8 mouse cellular contexts compared by ENCODE assay signal in the genomic region with DNA sequence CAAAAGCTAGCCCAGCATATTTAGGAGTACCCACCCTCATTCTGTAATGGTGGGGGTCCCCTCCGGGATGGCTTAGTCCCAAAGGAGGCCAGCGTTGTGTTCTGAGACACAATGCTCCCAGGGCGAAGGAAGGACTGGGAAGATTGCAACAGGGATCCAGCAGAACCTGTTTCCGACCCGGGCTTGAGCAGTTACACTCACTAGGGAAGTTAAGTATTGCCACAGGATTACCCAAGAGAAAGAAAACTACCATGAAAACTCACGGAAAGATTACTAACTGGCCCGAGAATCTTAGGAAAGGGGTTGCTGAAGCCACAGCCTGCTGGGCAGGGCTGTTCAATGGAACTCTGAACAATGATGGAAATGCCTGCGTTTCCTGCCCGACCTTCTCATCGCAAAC. TPM values are rescaled to one million over a fixed set of nuclear protein-coding genes. Genes with fewer than 3 reads are reported as not detected.
DNase-seq lines count a peak whose midpoint lies in the region; ATAC-seq and TF ChIP-seq lines count a peak whose summit lies in the region.

No protein-coding gene starts in this region.

- peaks cover 56% of the 10 kb centered on the region for H3K79me2 ChIP-seq in liver, adult 2 months (ENCODE audit: control insufficient read depth, insufficient read depth, low read length)

- 0 out of 2 replicates have a peak overlapping the region, but pooled peaks have one; percentile 14 for H3K9ac ChIP-seq in liver, adult 2 months (ENCODE audit: low read depth, low read length)
- peak overlapping the region; percentile 14; the same call in 1 of the 2 replicates for H3K9ac ChIP-seq in forebrain, postnatal 0 days
- no peak overlapping the region for H3K9ac ChIP-seq in liver, embryonic 14.5 days (replicated peaks)

- peaks cover 44% of the 10 kb centered on the region for H3K4me1 ChIP-seq in liver, adult 2 months (ENCODE audit: control insufficient read depth, insufficient read depth, low read length)
- peaks cover 28% of the 10 kb centered on the region for H3K4me1 ChIP-seq in forebrain, postnatal 0 days (ENCODE audit: insufficient read depth)
- H3K4me1 ChIP-seq in liver, embryonic 14.5 days (replicated peaks; ENCODE audit: control insufficient read depth in 2 of 2, insufficient read depth in 2 of 2, low read length in 1 of 2) = peaks cover 2 to 25% of the 10 kb centered on the region in 2 experiments; a peak in 3 of 4 replicates
- H3K4me1 ChIP-seq in small intestine, adult 2 months (ENCODE audit: control insufficient read depth, insufficient read depth, insufficient read length, low read length) = peaks cover 35% of the 10 kb centered on the region

- TF ChIP-seq CTCF in liver, adult 2 months (IDR thresholded peaks at IDR 0.05; ENCODE audit: low read depth, low read length) = no peak
- TF ChIP-seq CTCF in forebrain, postnatal 0 days (IDR thresholded peaks at IDR 0.05; ENCODE audit: low read depth) = no peak
- TF ChIP-seq CTCF in liver, embryonic 14.5 days (IDR thresholded peaks at IDR 0.05; ENCODE audit: low read depth) = no peak
- no peak for TF ChIP-seq CTCF in small intestine, adult 2 months (IDR thresholded peaks at IDR 0.05; ENCODE audit: extremely low read depth, insufficient read length, insufficient replicate concordance, low read depth, low read length)

- peak; percentile 44 for DNase-seq in liver, adult 2 months (ENCODE audit: extremely low read depth, low read depth, low spot score)
- DNase-seq in liver = no peak
- no peak for DNase-seq in forebrain, postnatal 0 days
- no peak for DNase-seq in liver, embryonic 14.5 days (ENCODE audit: low read depth in 3 of 3, low spot score in 3 of 3)
- no peak for DNase-seq in layer of hippocampus, adult 9-11 months
- no peak for DNase-seq in urinary bladder, adult 18-20 months (ENCODE audit: low spot score in 2 of 2)
- DNase-seq in right cerebral cortex, adult 2 months (ENCODE audit: low spot score in 2 of 2) = no peak

- H3K36me3 ChIP-seq in liver, adult 2 months (ENCODE audit: control insufficient read depth, insufficient read depth, low read length) = no peaks in the 10 kb centered on the region
- H3K36me3 ChIP-seq in forebrain, postnatal 0 days (ENCODE audit: insufficient read depth) = no peaks in the 10 kb centered on the region
- H3K36me3 ChIP-seq in liver, embryonic 14.5 days (replicated peaks; ENCODE audit: control insufficient read depth, insufficient read depth, low read depth) = no peaks in the 10 kb centered on the region; the same call in 1 of the 2 replicates
- H3K36me3 ChIP-seq in small intestine, adult 2 months (ENCODE audit: control insufficient read depth, insufficient read depth, low read length) = 0 out of 2 replicates have a peak, but pooled peaks cover 3% of the 10 kb centered on the region

- peak overlapping the region; percentile 12; the same call in 1 of the 2 replicates for H3K4me3 ChIP-seq in liver, adult 2 months (ENCODE audit: insufficient read depth, low read depth, low read length)
- H3K4me3 ChIP-seq in forebrain, postnatal 0 days (ENCODE audit: low read depth, low read length) = peak overlapping the region; percentile 84
- no peak overlapping the region; a peak in 1 of 4 replicates for H3K4me3 ChIP-seq in liver, embryonic 14.5 days (ENCODE audit: insufficient read depth in 1 of 2, low read depth in 2 of 2, low read length in 2 of 2)
- H3K4me3 ChIP-seq in small intestine, adult 2 months (ENCODE audit: low read depth, low read length) = peak overlapping the region; percentile 4; the same call in 1 of the 2 replicates

- ATAC-seq in forebrain, postnatal 0 days = no peak
- ATAC-seq in liver, embryonic 14.5 days (ENCODE audit: insufficient read depth) = no peak

- H3K9me3 ChIP-seq in forebrain, postnatal 0 days (ENCODE audit: low read length) = no peaks in the 10 kb centered on the region
- no peaks in the 10 kb centered on the region for H3K9me3 ChIP-seq in liver, embryonic 14.5 days (ENCODE audit: control insufficient read depth, low read length)

- no peak for TF ChIP-seq EP300 in liver, embryonic 14.5 days (IDR thresholded peaks at IDR 0.05; ENCODE audit: low read depth)

- H3K4me2 ChIP-seq in forebrain, postnatal 0 days (ENCODE audit: low read depth) = peak overlapping the region; percentile 75
- H3K4me2 ChIP-seq in liver, embryonic 14.5 days (ENCODE audit: low read depth) = peak overlapping the region; percentile 90

- TF ChIP-seq POLR2A in liver, adult 2 months (IDR thresholded peaks at IDR 0.05; ENCODE audit: extremely low read depth, insufficient read depth, low read length) = no peak
- no peak for TF ChIP-seq POLR2A in small intestine, adult 2 months (IDR thresholded peaks at IDR 0.05; ENCODE audit: low read depth, low read length)

- no peaks in the 10 kb centered on the region for H3K27me3 ChIP-seq in liver, adult 2 months (ENCODE audit: control insufficient read depth, insufficient read depth, low read length)
- no peaks in the 10 kb centered on the region for H3K27me3 ChIP-seq in forebrain, postnatal 0 days (ENCODE audit: insufficient read depth, low read length)
- H3K27me3 ChIP-seq in liver, embryonic 14.5 days (ENCODE audit: control insufficient read depth, insufficient read depth, low read length) = no peaks in the 10 kb centered on the region
- no peaks in the 10 kb centered on the region for H3K27me3 ChIP-seq in small intestine, adult 2 months (ENCODE audit: control insufficient read depth, insufficient read depth, low read length)

- H3K27ac ChIP-seq in liver, adult 2 months (replicated peaks; ENCODE audit: insufficient read depth, low read depth, low read length) = peak overlapping the region; percentile 5
- no peak overlapping the region for H3K27ac ChIP-seq in forebrain, postnatal 0 days (ENCODE audit: low read depth, low read length)
- no peak overlapping the region for H3K27ac ChIP-seq in liver, embryonic 14.5 days
- H3K27ac ChIP-seq in small intestine, adult 2 months (ENCODE audit: insufficient read depth, low read depth, low read length) = no peak overlapping the region

- 15% methylated on average over 10 of the region's 10 CpGs for WGBS in liver, adult 2 months
- WGBS in forebrain, postnatal 0 days = 41% methylated on average over 10 of the region's 10 CpGs
- WGBS in liver, embryonic 14.5 days (ENCODE audit: insufficient replicate concordance) = 45% methylated on average over 10 of the region's 10 CpGs
- WGBS in small intestine, adult 2 months = 64% methylated on average over 10 of the region's 10 CpGs

RNA-seq across cellular contexts. Expression of a gene that starts 4.5 kb away (rescaled TPM):
- total RNA-seq in liver, adult 2 months (2014; rRNA removed) = 15.4 and 18.1 TPM in 2 replicates
- polyA plus RNA-seq in liver, adult 2 months (2012; rRNA removed) = 7.2 and 7.5 TPM in 2 replicates
- total RNA-seq in forebrain, postnatal 0 days (2014; rRNA removed) = 30.7 and 35.5 TPM in 2 replicates
- polyA plus RNA-seq in forebrain, postnatal 0 days (2015; fragmentation: Nextera tagmentation; extraction: Ambion mirVana) = 9.0 and 10.3 TPM in 2 replicates
- polyA plus RNA-seq in liver, embryonic 14.5 days (2012; rRNA removed) = 3.0 and 3.8 TPM in 2 replicates
- 5.9 and 6.2 TPM in 2 replicates for polyA plus RNA-seq in liver, embryonic 14.5 days (2014; fragmentation: Nextera tagmentation; extraction: Ambion mirVana)
- 9.2 and 11.1 TPM in 2 replicates for polyA plus RNA-seq in small intestine, adult 2 months (2012; rRNA removed)

RNA-seq across cellular contexts. Expression of a gene that starts 49.6 kb away (rescaled TPM):
- total RNA-seq in liver, adult 2 months (2014; rRNA removed) = not detected in 2 replicates
- polyA plus RNA-seq in liver, adult 2 months (2012; rRNA removed) = not detected in 2 replicates
- total RNA-seq in forebrain, postnatal 0 days (2014; rRNA removed) = 2.0 and 10.5 TPM in 2 replicates
- polyA plus RNA-seq in forebrain, postnatal 0 days (2015; fragmentation: Nextera tagmentation; extraction: Ambion mirVana) = 3.0 and 12.2 TPM in 2 replicates
- polyA plus RNA-seq in liver, embryonic 14.5 days (2012; rRNA removed) = 0.06 TPM in 1 of 2 replicates, not detected in the other
- not detected in 2 replicates for polyA plus RNA-seq in liver, embryonic 14.5 days (2014; fragmentation: Nextera tagmentation; extraction: Ambion mirVana)
- polyA plus RNA-seq in small intestine, adult 2 months (2012; rRNA removed) = not detected in 2 replicates

Comparison
In these comparisons a context has a peak if more than half of its experiments do, and no peak if none do; other contexts are left out.
1. H3K4me3 ChIP-seq: peak in liver, adult 2 months (single experiment), forebrain, postnatal 0 days (single experiment) and small intestine, adult 2 months (single experiment); none in liver, embryonic 14.5 days (0 of 2).